Mouse (Mus musculus) ES-Bruce4 (cell line): ENCODE measurements around the gene Srsf11. TPM values are rescaled to one million over a fixed set of nuclear protein-coding genes. Genes with fewer than 3 reads are reported as not detected.

Experiments
- H3K27ac ChIP-seq: 2 replicates; pipeline ENCODE4 v1.5.1; 2012; ENCODE audit warnings: low read length, inconsistent platforms; ENCODE audit not compliant: insufficient read depth
- H3K27me3 ChIP-seq: 2 replicates; pipeline ENCODE4 v1.6.1; 2012; ENCODE audit warnings: mild to moderate bottlenecking, low read length, inconsistent platforms; ENCODE audit not compliant: control insufficient read depth, poor library complexity, insufficient read depth, severe bottlenecking
- H3K36me3 ChIP-seq: 2 replicates; pipeline ENCODE4 v1.6.1; 2012; ENCODE audit warnings: inconsistent platforms, mild to moderate bottlenecking, low read length, moderate library complexity; ENCODE audit not compliant: control insufficient read depth, poor library complexity, insufficient read depth, severe bottlenecking
- H3K4me1 ChIP-seq: one replicate; pipeline ENCODE4 v1.8.1; 2011; ENCODE audit warnings: low read length; ENCODE audit not compliant: control insufficient read depth, insufficient read depth
- H3K4me3 ChIP-seq: 2 replicates; pipeline ENCODE4 v1.5.1; 2011; ENCODE audit warnings: low read depth, mild to moderate bottlenecking, low read length
- H3K9ac ChIP-seq: 2 replicates; pipeline ENCODE4 v1.6.1; 2012; ENCODE audit warnings: low read depth, mild to moderate bottlenecking, inconsistent platforms; ENCODE audit not compliant: poor library complexity, severe bottlenecking
- H3K9me3 ChIP-seq: replicated peaks from 2 replicates; pipeline ENCODE4 v1.6.1; 2012; ENCODE audit warnings: mild to moderate bottlenecking, low read length, inconsistent platforms; ENCODE audit not compliant: control insufficient read depth, poor library complexity, insufficient read depth, severe bottlenecking
- CTCF ChIP-seq: IDR thresholded peaks from one replicate; pipeline ENCODE4 v1.8.1; 2011; ENCODE audit warnings: low read depth, low read length
- EP300 ChIP-seq: IDR thresholded peaks from 2 replicates; pipeline ENCODE4 v1.6.1; 2011; ENCODE audit warnings: low read depth, low read length; ENCODE audit not compliant: insufficient read depth
- POLR2A ChIP-seq: IDR thresholded peaks from one replicate; pipeline ENCODE4 v1.8.1; 2011; ENCODE audit warnings: low read length; ENCODE audit not compliant: insufficient read depth
- polyA plus RNA-seq: library from polyadenylated mRNA; stranded (reverse); fragments of >200 nt; gene quantifications from 2 replicates; pipeline ENCODE4 v1.2.4, GENCODE M21; 2011; ENCODE audit warnings: low read depth; ENCODE audit not compliant: missing spikeins, insufficient read depth, insufficient read length

Gene Srsf11
- 342 and 346 TPM in 2 replicates for polyA plus RNA-seq

GRCm38 (mm10) chr3:158036329-158036988 is at the start of gene Srsf11, which contains the start of gene Lrrc40:
Srsf11 (minus strand) TSS chr3:158036639.
Lrrc40 (plus strand) TSS chr3:158036662.
- Histone ChIP-seq H3K36me3 (no peaks in the 10 kb centered on the region; the same call in 1 of the 2 replicates), H3K4me3 (peak within 1 kb of the TSS; percentile 91), H3K27me3 (no peaks in the 10 kb centered on the region), H3K9me3 (no peaks in the 10 kb centered on the region), H3K27ac (peak within 1 kb of the TSS; percentile 32), H3K4me1 (peaks cover 1% of the 10 kb centered on the region), H3K9ac (peak within 1 kb of the TSS; percentile 74)
- no peak for TF ChIP-seq CTCF
- no peak for TF ChIP-seq EP300
- peak; percentile 20 for TF ChIP-seq POLR2A

- Histone ChIP-seq H3K4me1 (no peaks in the 10 kb centered on the region), H3K27ac (no peak overlapping the region), H3K9me3 (no peaks in the 10 kb centered on the region), H3K36me3 (no peaks in the 10 kb centered on the region), H3K27me3 (no peaks in the 10 kb centered on the region), H3K9ac (no peak overlapping the region), H3K4me3 (no peak overlapping the region)
- TF ChIP-seq POLR2A (no peak), EP300 (no peak), CTCF (no peak)
Measured at GRCm38 (mm10) chr3:158077828-158078227, 41.4 kb upstream of the Srsf11 start.

- Histone ChIP-seq H3K9ac (no peak overlapping the region), H3K36me3 (no peaks in the 10 kb centered on the region), H3K27me3 (no peaks in the 10 kb centered on the region), H3K4me3 (no peak overlapping the region), H3K4me1 (no peaks in the 10 kb centered on the region), H3K27ac (no peak overlapping the region), H3K9me3 (no peaks in the 10 kb centered on the region)
- TF ChIP-seq POLR2A (no peak), CTCF (no peak)
Measured at GRCm38 (mm10) chr3:158077380-158077772, 40.9 kb upstream of the Srsf11 start.

GRCm38 (mm10) chr3:158076685-158077379 is 40.4 kb upstream of the Srsf11 start:
- Histone ChIP-seq H3K9ac (no peak overlapping the region), H3K27ac (no peak overlapping the region), H3K4me3 (no peak overlapping the region), H3K4me1 (no peaks in the 10 kb centered on the region), H3K27me3 (no peaks in the 10 kb centered on the region), H3K36me3 (no peaks in the 10 kb centered on the region), H3K9me3 (no peaks in the 10 kb centered on the region)
- TF ChIP-seq EP300 (no peak), CTCF (no peak), POLR2A (no peak)

GRCm38 (mm10) chr3:158075004-158075403 is 38.6 kb upstream of the Srsf11 start:
- TF ChIP-seq CTCF, result no peak
- no peak for TF ChIP-seq POLR2A
- TF ChIP-seq EP300, result no peak
- Histone ChIP-seq H3K9ac (no peak overlapping the region), H3K4me1 (no peaks in the 10 kb centered on the region), H3K27ac (no peak overlapping the region), H3K36me3 (no peaks in the 10 kb centered on the region), H3K27me3 (no peaks in the 10 kb centered on the region), H3K4me3 (no peak overlapping the region), H3K9me3 (no peaks in the 10 kb centered on the region)

- H3K36me3 ChIP-seq, result peaks cover 14% of the 10 kb centered on the region
- TF ChIP-seq CTCF (no peak), POLR2A (no peak), EP300 (no peak)
- H3K4me1 ChIP-seq, result no peaks in the 10 kb centered on the region
- no peaks in the 10 kb centered on the region for H3K9me3 ChIP-seq
- no peak overlapping the region for H3K9ac ChIP-seq
- no peak overlapping the region for H3K4me3 ChIP-seq
- no peak overlapping the region for H3K27ac ChIP-seq
- no peaks in the 10 kb centered on the region for H3K27me3 ChIP-seq
Measured at GRCm38 (mm10) chr3:158068613-158069263, 32.3 kb upstream of the Srsf11 start.
